Mouse (Mus musculus) hindbrain, embryonic 14.5 days (tissue): Measurements from ENCODE around the gene Olfr987. TPM values are rescaled to one million over a fixed set of nuclear protein-coding genes. Genes with fewer than 3 reads are reported as not detected.
"Not testable (repeated sequence)": the region's sequence is repeated elsewhere in the genome, so short reads cannot be mapped to it uniquely, and the experiment has no call there.

ENCODE experiments used
- ATAC-seq: fragments of 200-750 bp; cut with Nextera tagmentation; 2 replicates; pipeline ENCODE4 v1.8.0; 2017; ENCODE audit warnings: moderate number of reproducible peaks, mild to moderate bottlenecking, moderate TSS enrichment, moderate library complexity; ENCODE audit not compliant: low FRiP score
- DNase-seq: peaks from one replicate; pipeline ENCODE4 v3.0.0-alpha.2; 2015; ENCODE audit warnings: low spot score
- H3K27ac ChIP-seq: fragments of 300-500 bp; sonication (generic); 2 replicates; pipeline ENCODE4 v1.5.1; 2014; ENCODE audit warnings: mild to moderate bottlenecking, moderate library complexity
- H3K27me3 ChIP-seq: fragments of 300-500 bp; sonication (generic); 2 replicates; pipeline ENCODE4 v1.6.1; 2014; ENCODE audit warnings: mild to moderate bottlenecking, low read length, mixed read lengths; ENCODE audit not compliant: control insufficient read depth, insufficient read depth
- H3K36me3 ChIP-seq: fragments of 300-500 bp; sonication (generic); replicated peaks from 2 replicates; pipeline ENCODE4 v1.6.1; 2014; ENCODE audit not compliant: control insufficient read depth, insufficient read depth
- H3K4me1 ChIP-seq: fragments of 300-500 bp; sonication (generic); replicated peaks from 2 replicates; pipeline ENCODE4 v1.6.1; 2014; ENCODE audit warnings: antibody characterized with exemption, low read length, mixed read lengths; ENCODE audit not compliant: control insufficient read depth, insufficient read depth
- H3K4me2 ChIP-seq: fragments of 300-500 bp; sonication (generic); replicated peaks from 2 replicates; pipeline ENCODE4 v1.6.1; 2014; ENCODE audit warnings: mild to moderate bottlenecking, moderate library complexity
- H3K4me3 ChIP-seq: fragments of 300-500 bp; sonication (generic); replicated peaks from 2 replicates; pipeline ENCODE4 v1.5.1; 2014; ENCODE audit warnings: mild to moderate bottlenecking, low read length
- H3K9ac ChIP-seq: fragments of 300-500 bp; sonication (generic); 2 replicates; pipeline ENCODE4 v1.6.1; 2014
- H3K9me3 ChIP-seq: fragments of 300-500 bp; sonication (generic); 2 replicates; pipeline ENCODE4 v1.6.1; 2016; ENCODE audit warnings: low read length; ENCODE audit not compliant: control insufficient read depth
- WGBS: fragments of 180-500 bp; shearing (Covaris S2); extraction: QIAGEN DNeasy Blood & Tissue Kit; methylation state at CpG from one replicate; pipeline ENCODE4 v1.1.7; 2014; 5-methylcytosine and 5-hydroxymethylcytosine counted together
- polyA plus RNA-seq: library from polyadenylated mRNA; unstranded; fragments of >200 nt; fragmentation: Nextera tagmentation; extraction: Ambion mirVana; gene quantifications from 2 replicates; pipeline ENCODE4 v1.2.1, GENCODE M21; 2014

Gene Olfr987
- not detected in 2 replicates for polyA plus RNA-seq

- not testable (repeated sequence) for H3K9me3 ChIP-seq
Measured at GRCm38 (mm10) chr2:85339215-85339614, at the start of gene Olfr987. Olfr987 (minus strand) TSS chr2:85339315.

DNA sequence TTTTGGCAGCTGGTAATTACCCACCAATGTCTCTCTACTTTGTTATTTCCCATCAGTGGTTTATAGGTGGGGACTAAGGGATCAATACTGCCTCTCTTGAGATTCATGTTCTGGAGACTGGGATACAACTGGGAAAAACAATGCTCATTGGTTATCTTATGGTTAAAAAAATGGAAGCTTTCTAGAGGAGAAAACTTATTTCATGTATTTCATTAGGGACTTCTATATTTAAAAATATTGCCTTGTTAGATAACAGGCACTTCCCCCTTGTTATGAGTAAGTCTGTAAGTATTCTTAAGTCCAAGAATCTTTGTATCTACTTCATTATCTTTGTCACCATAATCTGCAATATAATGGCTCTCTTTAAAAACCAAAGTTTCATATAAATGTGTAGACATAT lies 24.0 kb upstream of the Olfr987 start, which contains the start of gene Olfr988:
Gene Olfr988, minus strand, starts transcription at position 101 of the 400 bp plus-strand sequence.
- not testable (repeated sequence) for H3K4me1 ChIP-seq, DNase-seq, H3K9me3 ChIP-seq, ATAC-seq, H3K36me3 ChIP-seq, H3K27me3 ChIP-seq, H3K4me3 ChIP-seq, H3K9ac ChIP-seq, H3K27ac ChIP-seq, H3K4me2 ChIP-seq

More at GRCm38 (mm10) chr2:85339215-85339614, at the start of gene Olfr987:
- H3K4me1 ChIP-seq, ATAC-seq, H3K4me3 ChIP-seq, H3K27me3 ChIP-seq, H3K9ac ChIP-seq, H3K27ac ChIP-seq, DNase-seq, H3K36me3 ChIP-seq, H3K4me2 ChIP-seq: not testable (repeated sequence)

DNA sequence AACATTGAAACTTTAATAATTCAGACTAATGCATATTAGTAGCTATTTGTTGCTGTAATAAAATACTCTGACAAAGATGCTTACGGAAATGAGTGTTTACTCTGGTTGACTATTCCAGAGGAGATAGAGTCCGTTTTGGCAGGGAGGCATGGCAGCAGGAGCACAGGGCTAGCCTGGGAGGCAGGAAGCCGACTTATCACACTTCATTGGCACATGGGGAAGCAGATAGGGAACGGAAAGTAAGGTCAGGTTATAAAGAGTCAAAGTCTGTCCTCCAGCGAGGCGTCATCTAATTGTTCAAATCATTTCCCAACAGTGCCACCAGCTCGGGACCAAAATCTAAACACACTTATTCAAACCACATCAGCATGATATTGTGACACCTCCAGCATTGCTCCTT lies 857 bp upstream of the Olfr987 start:
- Histone ChIP-seq H3K9ac (no peak overlapping the region), H3K4me1 (no peaks in the 10 kb centered on the region), H3K27me3 (no peaks in the 10 kb centered on the region), H3K27ac (no peak overlapping the region), H3K4me3 (no peak overlapping the region), H3K9me3 (no peaks in the 10 kb centered on the region), H3K4me2 (no peak overlapping the region), H3K36me3 (no peaks in the 10 kb centered on the region)
- DNase-seq, result no peak
- 84% methylated on average over 7 of the region's 7 CpGs for WGBS
- ATAC-seq, result no peak

- DNase-seq (no peak), ATAC-seq (no peak)
- H3K4me3 ChIP-seq, result no peak overlapping the region
- H3K4me1 ChIP-seq, result no peaks in the 10 kb centered on the region
- no peak overlapping the region for H3K9ac ChIP-seq
- H3K4me2 ChIP-seq, result no peak overlapping the region
- H3K27ac ChIP-seq, result no peak overlapping the region
- H3K27me3 ChIP-seq, result no peaks in the 10 kb centered on the region
- H3K36me3 ChIP-seq, result no peaks in the 10 kb centered on the region
- no peaks in the 10 kb centered on the region for H3K9me3 ChIP-seq
- 76% methylated on average over 1 of the region's 1 CpGs for WGBS
Measured at GRCm38 (mm10) chr2:85319106-85319505, 20.0 kb downstream of the Olfr987 start.

DNA sequence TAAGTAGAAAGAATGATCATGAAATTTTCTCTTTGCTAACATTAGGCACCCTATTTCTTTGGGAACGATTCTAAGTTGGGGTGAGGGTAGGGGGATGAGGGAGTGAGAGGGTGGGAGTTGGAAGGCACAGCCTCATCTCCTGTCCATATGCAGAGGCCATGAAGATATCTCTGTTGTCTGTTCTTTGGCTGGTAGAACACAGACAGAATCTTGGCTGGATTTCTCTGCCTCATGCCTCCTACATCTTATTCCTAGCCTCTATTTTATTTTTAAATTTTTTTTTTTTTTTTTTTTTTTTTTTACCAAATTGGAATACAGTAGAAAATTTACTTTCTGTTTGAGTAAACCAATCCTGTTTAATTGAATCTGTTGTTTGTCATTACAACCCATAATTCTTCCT lies 53.7 kb downstream of the Olfr987 start:
- no peaks in the 10 kb centered on the region for H3K27me3 ChIP-seq
- H3K9ac ChIP-seq, result no peak overlapping the region
- no peak for DNase-seq
- no peak overlapping the region for H3K27ac ChIP-seq
- 67% methylated on average over 1 of the region's 1 CpGs for WGBS
- no peak overlapping the region for H3K4me3 ChIP-seq
- no peaks in the 10 kb centered on the region for H3K36me3 ChIP-seq
- no peak for ATAC-seq
- no peak overlapping the region for H3K4me2 ChIP-seq
- H3K9me3 ChIP-seq, result no peaks in the 10 kb centered on the region
- peaks cover 4% of the 10 kb centered on the region; the same call in 1 of the 2 replicates for H3K4me1 ChIP-seq

GRCm38 (mm10) chr2:85284626-85285025 lies 54.5 kb downstream of the Olfr987 start:
- Histone ChIP-seq H3K4me2 (no peak overlapping the region), H3K36me3 (no peaks in the 10 kb centered on the region), H3K4me1 (peaks cover 4% of the 10 kb centered on the region; the same call in 1 of the 2 replicates), H3K27me3 (no peaks in the 10 kb centered on the region), H3K9me3 (no peaks in the 10 kb centered on the region), H3K27ac (0 out of 2 replicates have a peak overlapping the region, but pooled peaks have one; percentile 17), H3K4me3 (no peak overlapping the region), H3K9ac (peak overlapping the region; percentile 5; the same call in 1 of the 2 replicates)
- ATAC-seq, result peak; percentile 77; the same call in 1 of the 2 replicates
- no peak for DNase-seq
- WGBS, result 19% methylated on average over 6 of the region's 6 CpGs

GRCm38 (mm10) chr2:85283631-85284466 lies 55.3 kb downstream of the Olfr987 start:
- no peak for DNase-seq
- no peak overlapping the region; the same call in 1 of the 2 replicates for H3K9ac ChIP-seq
- H3K4me2 ChIP-seq, result no peak overlapping the region
- no peaks in the 10 kb centered on the region for H3K9me3 ChIP-seq
- H3K4me1 ChIP-seq, result peaks cover 4% of the 10 kb centered on the region; the same call in 1 of the 2 replicates
- no peaks in the 10 kb centered on the region for H3K27me3 ChIP-seq
- 86% methylated on average over 8 of the region's 8 CpGs for WGBS
- H3K36me3 ChIP-seq, result no peaks in the 10 kb centered on the region
- no peak overlapping the region for H3K4me3 ChIP-seq
- H3K27ac ChIP-seq, result 0 out of 2 replicates have a peak overlapping the region, but pooled peaks have one; percentile 17
- no peak for ATAC-seq

- 69% methylated on average over 4 of the region's 4 CpGs for WGBS
- ATAC-seq (no peak), DNase-seq (no peak)
- H3K36me3 ChIP-seq, result no peaks in the 10 kb centered on the region
- H3K4me1 ChIP-seq, result peaks cover 4% of the 10 kb centered on the region; the same call in 1 of the 2 replicates
- H3K4me2 ChIP-seq, result no peak overlapping the region
- H3K27ac ChIP-seq, result no peak overlapping the region
- no peak overlapping the region for H3K9ac ChIP-seq
- no peaks in the 10 kb centered on the region for H3K9me3 ChIP-seq
- H3K4me3 ChIP-seq, result no peak overlapping the region
- H3K27me3 ChIP-seq, result no peaks in the 10 kb centered on the region
Measured at GRCm38 (mm10) chr2:85281023-85281422, 58.1 kb downstream of the Olfr987 start.
